Mouse (Mus musculus): ENCODE measurements at regions not wholly inside any gene's neighbourhood (a gene's known extent, or its start where the extent isn't known, plus 50 kb on each side); places are given as distances from the start of the nearest gene placed in this dataset.

DNA sequence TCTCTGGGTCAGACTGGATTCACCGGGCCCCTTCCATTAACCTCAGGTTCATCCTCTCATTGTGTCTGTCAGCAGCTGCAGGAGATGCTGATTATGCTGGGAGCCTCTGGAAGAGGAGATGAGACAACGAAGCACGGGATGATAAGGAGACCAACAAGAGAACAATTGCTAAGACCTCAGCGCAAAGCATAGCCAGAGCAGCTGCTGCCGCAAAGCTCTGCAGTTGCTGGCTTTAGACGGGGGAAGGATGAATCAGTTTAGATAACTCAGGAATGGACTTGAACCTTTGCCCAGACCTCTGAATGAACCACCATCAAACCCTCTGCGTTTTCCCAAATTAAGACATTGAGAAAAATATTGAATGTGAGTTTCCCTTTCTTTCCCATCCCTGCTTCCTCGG lies 282.7 kb upstream of the Lyplal1 start:
- no peak for TF ChIP-seq POLR2A (IDR thresholded peaks at IDR 0.05; ENCODE audit: borderline replicate concordance, low read depth, low read length)
- TF ChIP-seq CTCF (IDR thresholded peaks at IDR 0.05; ENCODE audit: low read depth, low read length) = no peak
- no peaks in the 10 kb centered on the region for H3K4me1 ChIP-seq (ENCODE audit: control insufficient read depth, insufficient read depth, low read length)
- H3K27ac ChIP-seq (ENCODE audit: insufficient read depth, low read depth, low read length) = no peak overlapping the region
- H3K4me3 ChIP-seq (ENCODE audit: insufficient read depth, low read length) = no peak overlapping the region

DNA sequence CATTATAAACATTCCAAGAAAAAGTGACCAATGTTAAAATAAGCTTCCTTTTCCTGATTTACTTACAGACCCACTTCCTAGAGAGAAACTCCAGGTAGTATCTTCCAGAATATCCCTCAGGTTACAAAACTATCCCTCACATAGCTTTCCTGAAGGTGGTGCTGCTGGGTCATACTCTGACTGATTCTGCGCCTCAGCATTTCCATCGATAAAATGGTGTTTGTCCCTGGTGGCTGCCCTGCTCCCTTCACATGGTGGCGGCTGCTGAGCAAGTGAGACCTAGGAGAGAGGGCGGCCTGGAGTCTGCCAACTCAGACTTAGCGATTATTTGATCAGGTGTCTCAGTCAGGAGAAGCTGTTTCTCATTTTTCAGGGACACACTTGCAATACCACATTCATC lies 275.9 kb upstream of the Lyplal1 start:
- Histone ChIP-seq H3K27ac (ENCODE audit: insufficient read depth, low read depth, low read length) (no peak overlapping the region), H3K4me1 (ENCODE audit: control insufficient read depth, insufficient read depth, low read length) (no peaks in the 10 kb centered on the region), H3K4me3 (ENCODE audit: insufficient read depth, low read length) (no peak overlapping the region)
- TF ChIP-seq CTCF (IDR thresholded peaks at IDR 0.05; ENCODE audit: low read depth, low read length) = no peak
- TF ChIP-seq POLR2A (IDR thresholded peaks at IDR 0.05; ENCODE audit: borderline replicate concordance, low read depth, low read length) = no peak

DNA sequence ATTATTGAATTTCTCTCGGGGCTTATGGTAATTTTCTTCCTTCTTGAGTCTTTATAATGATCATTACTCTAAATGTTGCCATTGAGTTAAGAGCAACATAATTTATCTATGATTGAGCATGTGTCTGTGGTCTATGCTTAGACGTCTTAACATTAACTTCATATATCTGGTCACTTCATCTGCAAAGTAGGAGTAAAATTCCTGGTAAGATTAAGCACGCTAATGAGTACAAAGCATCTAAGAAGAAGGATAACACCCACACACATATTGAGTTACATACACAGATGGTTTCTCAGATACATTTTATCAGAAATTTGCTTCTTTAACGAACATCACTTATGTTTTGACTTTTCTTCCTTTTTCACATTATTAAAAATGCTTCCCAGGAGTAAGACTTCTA lies 267.3 kb upstream of the Lyplal1 start:
- TF ChIP-seq POLR2A (IDR thresholded peaks at IDR 0.05; ENCODE audit: borderline replicate concordance, low read depth, low read length) (no peak), CTCF (IDR thresholded peaks at IDR 0.05; ENCODE audit: low read depth, low read length) (no peak)
- H3K27ac ChIP-seq (ENCODE audit: insufficient read depth, low read depth, low read length) = no peak overlapping the region
- H3K4me1 ChIP-seq (ENCODE audit: control insufficient read depth, insufficient read depth, low read length) = no peaks in the 10 kb centered on the region
- no peak overlapping the region for H3K4me3 ChIP-seq (ENCODE audit: insufficient read depth, low read length)

DNA sequence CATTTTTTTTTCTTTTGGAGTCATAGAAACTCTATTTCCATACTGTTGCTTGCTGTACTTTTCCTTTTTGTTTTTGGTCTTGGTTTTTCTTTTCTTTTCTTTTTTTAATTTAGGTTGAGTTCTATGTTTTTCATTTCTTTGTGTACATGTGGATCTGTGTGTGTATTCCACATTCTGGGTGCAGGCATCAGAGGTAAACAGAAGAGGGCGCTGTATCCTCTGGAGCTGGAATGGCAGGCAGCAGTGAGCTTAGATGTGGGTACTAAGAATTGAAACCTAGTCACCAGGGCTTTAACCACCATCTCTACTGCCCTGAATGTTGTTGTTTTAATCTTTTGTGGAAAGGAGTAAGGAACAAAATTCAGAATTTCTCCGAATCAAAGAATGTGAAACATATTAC lies 266.3 kb upstream of the Lyplal1 start:
- no peaks in the 10 kb centered on the region for H3K4me1 ChIP-seq (ENCODE audit: control insufficient read depth, insufficient read depth, low read length)
- H3K27ac ChIP-seq (ENCODE audit: insufficient read depth, low read depth, low read length) = no peak overlapping the region
- no peak overlapping the region for H3K4me3 ChIP-seq (ENCODE audit: insufficient read depth, low read length)
- TF ChIP-seq POLR2A (IDR thresholded peaks at IDR 0.05; ENCODE audit: borderline replicate concordance, low read depth, low read length) = no peak
- TF ChIP-seq CTCF (IDR thresholded peaks at IDR 0.05; ENCODE audit: low read depth, low read length) = no peak

DNA sequence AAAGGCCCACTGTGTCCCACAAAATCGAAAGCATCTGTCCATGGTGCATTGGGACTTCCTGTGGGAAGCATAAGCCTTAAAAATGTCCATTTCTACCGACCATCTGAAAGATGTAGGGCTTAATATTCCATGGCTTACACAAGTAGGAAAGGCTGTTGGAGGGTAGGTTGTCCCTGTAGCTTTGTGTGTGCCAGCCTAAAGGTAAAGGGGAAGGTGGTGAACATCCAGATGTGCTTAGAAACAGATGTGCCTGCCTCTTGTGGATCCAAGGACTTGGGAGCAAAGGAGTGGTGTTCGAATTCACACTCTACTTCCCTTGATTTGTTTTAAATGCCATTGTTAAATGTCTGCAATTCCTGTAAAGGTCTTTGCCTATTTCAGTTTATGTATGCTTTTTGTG lies 265.9 kb upstream of the Lyplal1 start:
- Histone ChIP-seq H3K27ac (ENCODE audit: insufficient read depth, low read depth, low read length) (no peak overlapping the region), H3K4me1 (ENCODE audit: control insufficient read depth, insufficient read depth, low read length) (no peaks in the 10 kb centered on the region), H3K4me3 (ENCODE audit: insufficient read depth, low read length) (no peak overlapping the region)
- no peak for TF ChIP-seq POLR2A (IDR thresholded peaks at IDR 0.05; ENCODE audit: borderline replicate concordance, low read depth, low read length)

DNA sequence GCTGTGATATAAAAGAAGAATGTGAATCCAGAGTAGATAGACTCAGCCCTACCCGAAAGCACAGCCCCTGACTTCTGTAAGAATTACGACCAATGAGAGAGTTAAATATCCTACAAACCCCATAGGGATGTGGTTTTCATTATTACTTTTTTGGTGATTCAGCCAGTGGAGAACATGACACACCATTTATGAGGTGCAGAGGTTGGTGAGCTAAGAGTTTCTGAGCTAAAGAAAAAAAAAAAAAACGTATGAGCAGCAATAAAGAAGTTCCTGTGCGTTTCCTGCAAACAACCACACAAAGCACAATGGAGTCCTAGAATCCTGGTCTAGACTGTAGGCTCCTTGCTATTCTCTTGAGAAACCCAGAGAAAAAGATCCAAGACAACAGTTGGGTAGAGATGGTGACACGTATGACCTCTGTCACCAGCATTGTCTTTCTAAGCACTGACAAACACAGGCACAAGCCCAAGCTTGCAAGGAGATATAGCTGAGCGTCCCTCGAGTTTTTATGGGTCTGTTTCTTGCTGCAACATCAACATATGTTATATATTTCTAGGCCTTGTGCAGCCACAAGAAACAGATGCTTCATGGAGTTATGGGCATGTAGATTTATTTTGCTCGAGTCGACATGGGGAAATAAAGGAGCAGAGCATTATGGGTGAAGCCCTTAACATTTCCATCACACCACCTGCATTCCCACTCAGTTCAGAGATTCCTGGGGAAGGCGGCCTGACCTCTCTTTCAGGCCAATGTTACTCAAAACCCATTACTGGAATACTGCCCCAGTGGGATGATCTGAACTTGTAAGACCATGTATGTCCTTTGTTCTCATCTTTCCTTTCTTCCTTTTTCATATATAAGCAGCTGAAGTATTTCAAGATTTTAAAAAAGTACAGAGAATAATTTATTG lies 263.1 kb upstream of the Lyplal1 start:
- Histone ChIP-seq H3K27ac (ENCODE audit: insufficient read depth, low read depth, low read length) (no peak overlapping the region), H3K4me1 (ENCODE audit: control insufficient read depth, insufficient read depth, low read length) (no peaks in the 10 kb centered on the region)
- TF ChIP-seq CTCF (IDR thresholded peaks at IDR 0.05; ENCODE audit: low read depth, low read length) (no peak), POLR2A (IDR thresholded peaks at IDR 0.05; ENCODE audit: borderline replicate concordance, low read depth, low read length) (no peak)

DNA sequence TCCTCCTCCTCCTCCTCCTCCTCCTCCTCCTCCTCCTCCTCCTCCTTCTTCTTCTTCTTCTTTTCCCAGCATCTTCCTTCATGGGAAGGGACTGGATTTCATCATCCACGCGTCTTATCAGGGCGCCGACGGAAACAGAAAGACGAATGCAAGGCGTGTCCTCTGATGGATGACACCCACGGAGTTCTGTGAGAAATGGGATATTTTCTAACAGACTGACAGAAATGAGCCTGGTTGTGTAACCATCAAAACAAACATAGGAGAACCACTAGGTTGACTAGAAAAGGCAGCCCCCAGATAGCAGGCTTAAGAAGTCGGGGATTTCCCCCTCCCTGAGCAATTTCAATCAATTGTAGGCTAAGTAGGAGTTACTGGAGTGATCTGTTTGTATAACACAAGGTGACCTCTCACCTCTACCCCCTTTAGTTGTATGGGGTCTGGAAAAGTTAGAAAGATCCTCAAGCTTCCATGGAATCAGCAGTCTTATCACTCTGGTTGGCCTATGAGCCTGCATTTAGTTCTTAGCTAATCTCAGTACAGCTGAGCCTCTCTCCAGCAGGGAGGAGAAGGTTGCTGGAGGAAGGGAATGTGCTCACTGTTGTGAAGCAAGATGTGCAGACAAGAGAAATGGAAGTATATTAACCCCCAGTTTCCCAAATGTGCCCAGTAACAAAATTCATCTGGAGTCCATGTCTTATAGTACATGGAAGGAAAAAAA lies 260.0 kb upstream of the Lyplal1 start:
- no peak for TF ChIP-seq POLR2A (IDR thresholded peaks at IDR 0.05; ENCODE audit: borderline replicate concordance, low read depth, low read length)
- TF ChIP-seq CTCF (IDR thresholded peaks at IDR 0.05; ENCODE audit: low read depth, low read length) = no peak
- H3K27ac ChIP-seq (ENCODE audit: insufficient read depth, low read depth, low read length) = no peak overlapping the region
- H3K4me1 ChIP-seq (ENCODE audit: control insufficient read depth, insufficient read depth, low read length) = no peaks in the 10 kb centered on the region
- H3K4me3 ChIP-seq (ENCODE audit: insufficient read depth, low read length) = no peak overlapping the region

More for the DNA sequence above, 263.1 kb upstream of the Lyplal1 start:
- H3K4me3 ChIP-seq (ENCODE audit: insufficient read depth, low read length) = no peak overlapping the region

DNA sequence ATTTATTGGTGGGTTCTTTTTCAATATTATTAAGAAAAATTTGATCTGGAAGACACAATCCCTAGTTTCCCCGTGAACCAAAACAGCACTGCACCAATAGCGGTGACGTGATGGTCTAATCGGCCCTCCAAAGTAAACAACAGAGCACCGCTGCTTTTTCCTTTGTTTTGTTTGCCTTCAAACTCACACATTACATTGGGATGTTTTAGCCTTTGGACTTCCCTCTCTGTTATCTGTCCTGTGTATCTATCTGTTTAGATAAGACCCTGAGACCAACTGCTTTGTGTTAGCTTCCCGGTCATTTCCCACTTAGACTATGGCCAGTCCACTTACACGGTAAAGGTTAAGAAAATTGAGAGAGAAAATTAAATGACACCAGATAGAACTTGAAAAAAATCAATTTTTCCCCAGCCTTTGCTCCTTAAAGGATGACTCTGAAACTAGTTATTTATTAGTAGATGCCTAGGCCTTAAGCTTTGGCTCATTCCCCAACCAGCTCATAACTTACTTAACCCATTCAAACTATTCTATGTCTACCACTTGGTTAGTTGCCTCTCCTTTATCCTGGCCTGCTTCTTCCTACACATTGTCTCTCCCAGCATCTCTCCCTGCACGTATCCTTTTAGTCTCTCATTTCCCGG lies 257.0 kb upstream of the Lyplal1 start:
- Histone ChIP-seq H3K27ac (ENCODE audit: insufficient read depth, low read depth, low read length) (no peak overlapping the region), H3K4me3 (ENCODE audit: insufficient read depth, low read length) (no peak overlapping the region), H3K4me1 (ENCODE audit: control insufficient read depth, insufficient read depth, low read length) (no peaks in the 10 kb centered on the region)
- TF ChIP-seq POLR2A (IDR thresholded peaks at IDR 0.05; ENCODE audit: borderline replicate concordance, low read depth, low read length) (no peak), CTCF (IDR thresholded peaks at IDR 0.05; ENCODE audit: low read depth, low read length) (no peak)

DNA sequence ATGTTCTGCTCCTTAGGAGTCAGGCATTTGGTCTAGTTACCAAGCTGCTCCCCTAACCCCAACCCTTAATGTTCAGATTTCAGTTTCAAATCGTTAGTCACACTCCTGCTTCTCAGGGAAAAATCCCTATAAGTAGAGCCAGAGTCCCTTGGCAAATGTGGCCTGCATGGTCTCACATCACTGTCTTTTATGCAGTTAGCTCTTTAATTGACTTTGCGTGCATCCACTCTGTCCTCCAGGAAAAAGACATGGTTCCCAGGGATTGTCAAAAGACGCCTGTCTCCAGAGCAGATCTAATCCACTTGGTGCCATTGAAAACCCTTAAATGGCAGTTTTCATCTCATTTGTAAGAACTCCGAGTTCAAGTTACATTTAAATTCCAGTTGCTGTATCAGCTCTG lies 256.3 kb upstream of the Lyplal1 start:
- TF ChIP-seq POLR2A (IDR thresholded peaks at IDR 0.05; ENCODE audit: borderline replicate concordance, low read depth, low read length) = no peak
- no peak for TF ChIP-seq CTCF (IDR thresholded peaks at IDR 0.05; ENCODE audit: low read depth, low read length)
- Histone ChIP-seq H3K27ac (ENCODE audit: insufficient read depth, low read depth, low read length) (no peak overlapping the region), H3K4me3 (ENCODE audit: insufficient read depth, low read length) (no peak overlapping the region), H3K4me1 (ENCODE audit: control insufficient read depth, insufficient read depth, low read length) (no peaks in the 10 kb centered on the region)
